Mouse (Mus musculus): Measurements from ENCODE around the gene Furin. TPM values are rescaled to one million over a fixed set of nuclear protein-coding genes. Genes with fewer than 3 reads are reported as not detected.

Gene Furin
- total and polyA plus RNA-seq, 3 experiments, result 13.7 to 32.3 TPM; not detected in 1

- H3K27me3 ChIP-seq (ENCODE audit: control insufficient read depth in 1 of 2, insufficient read depth in 2 of 2, low read length in 2 of 2), result no peaks in the 10 kb centered on the region
- no peaks in the 10 kb centered on the region for H3K9me3 ChIP-seq (replicated peaks; ENCODE audit: insufficient read depth, low read length)
- H3K27ac ChIP-seq (ENCODE audit: control insufficient read depth, low read depth, low read length), result no peak overlapping the region
- H3K9ac ChIP-seq (ENCODE audit: control insufficient read depth, low read depth, low read length, poor library complexity, severe bottlenecking), result no peak overlapping the region
- no peak for TF ChIP-seq RAD21 (IDR thresholded peaks at IDR 0.05; ENCODE audit: low read depth, low read length)
- no peak for TF ChIP-seq MEF2A (IDR thresholded peaks at IDR 0.05; ENCODE audit: extremely low read depth, insufficient replicate concordance, low read depth, low read length, poor library complexity, severe bottlenecking)
- TF ChIP-seq CHD2 (IDR thresholded peaks at IDR 0.05; ENCODE audit: low read length), result no peak
- TF ChIP-seq MYC (IDR thresholded peaks at IDR 0.05; ENCODE audit: low read depth, low read length), result no peak
- no peak for TF ChIP-seq CTCF (IDR thresholded peaks at IDR 0.05 in 2 of 3, conservative IDR thresholded peaks at IDR 0.05 in 1 of 3; ENCODE audit: control insufficient read depth in 1 of 3, insufficient read depth in 1 of 3, low read depth in 2 of 3, low read length in 3 of 3, poor library complexity in 1 of 3, severe bottlenecking in 1 of 3)
- no peak for TF ChIP-seq MAFK (IDR thresholded peaks at IDR 0.05; ENCODE audit: borderline replicate concordance, low read depth, low read length)
- TF ChIP-seq ETS1 (IDR thresholded peaks at IDR 0.05; ENCODE audit: low read depth, low read length), result no peak
- TF ChIP-seq ZKSCAN1 (IDR thresholded peaks at IDR 0.05; ENCODE audit: low read depth, low read length), result no peak
- no peak for TF ChIP-seq MYB (IDR thresholded peaks at IDR 0.05; ENCODE audit: low read depth, low read length)
- TF ChIP-seq NRF1 (IDR thresholded peaks at IDR 0.05; ENCODE audit: insufficient read depth, low read depth, low read length, poor library complexity, severe bottlenecking), result no peak
- no peak for TF ChIP-seq E2F4 (IDR thresholded peaks at IDR 0.05; ENCODE audit: borderline replicate concordance, low read depth, low read length)
- no peak for TF ChIP-seq UBTF (IDR thresholded peaks at IDR 0.05; ENCODE audit: borderline replicate concordance, insufficient read depth, low read depth, low read length)
- no peak for TF ChIP-seq JUND (IDR thresholded peaks at IDR 0.05; ENCODE audit: low read depth, low read length)
- TF ChIP-seq TBP (IDR thresholded peaks at IDR 0.05; ENCODE audit: low read depth, low read length), result no peak
- TF ChIP-seq HCFC1 (IDR thresholded peaks at IDR 0.05; ENCODE audit: low read depth, low read length), result no peak
- TF ChIP-seq MXI1 (IDR thresholded peaks at IDR 0.05; ENCODE audit: low read depth, low read length), result no peak
- H3K79me2 ChIP-seq (ENCODE audit: control insufficient read depth, insufficient read depth, low read length, poor library complexity), result peaks cover 7% of the 10 kb centered on the region
- no peak for DNase-seq (ENCODE audit: low read depth, low spot score)
- H3K4me3 ChIP-seq (ENCODE audit: control insufficient read depth in 1 of 2, insufficient read depth in 1 of 2, low read depth in 2 of 2, low read length in 2 of 2), result no peak overlapping the region
- H3K36me3 ChIP-seq (ENCODE audit: control insufficient read depth in 1 of 2, insufficient read depth in 2 of 2, low read length in 2 of 2), result peaks cover 0 to 26% of the 10 kb centered on the region in 2 experiments; a peak in 2 of 4 replicates
- H3K4me1 ChIP-seq (ENCODE audit: control insufficient read depth in 1 of 2, insufficient read depth in 2 of 2, low read length in 2 of 2), result peaks cover 14 to 46% of the 10 kb centered on the region in 2 experiments
Measured at GRCm38 (mm10) chr7:80439032-80439760, 34.0 kb upstream of the Furin start.

GRCm38 (mm10) chr7:80436571-80436970 lies 31.3 kb upstream of the Furin start:
- H3K27me3 ChIP-seq (ENCODE audit: control insufficient read depth in 1 of 2, insufficient read depth in 2 of 2, low read length in 2 of 2), result no peaks in the 10 kb centered on the region
- H3K79me2 ChIP-seq (ENCODE audit: control insufficient read depth, insufficient read depth, low read length, poor library complexity), result no peaks in the 10 kb centered on the region
- peaks cover 0 to 18% of the 10 kb centered on the region in 2 experiments; a peak in 2 of 4 replicates for H3K36me3 ChIP-seq (ENCODE audit: control insufficient read depth in 1 of 2, insufficient read depth in 2 of 2, low read length in 2 of 2)
- H3K27ac ChIP-seq (ENCODE audit: control insufficient read depth, low read depth, low read length), result no peak overlapping the region
- TF ChIP-seq BHLHE40 (IDR thresholded peaks at IDR 0.05; ENCODE audit: borderline replicate concordance, low read depth, low read length) (no peak), EP300 (IDR thresholded peaks at IDR 0.05; ENCODE audit: low read depth in 1 of 2, low read length in 2 of 2) (peak; percentile 39 to 46; a peak in 2 of 4 replicates)
- H3K4me1 ChIP-seq (ENCODE audit: control insufficient read depth in 1 of 2, insufficient read depth in 2 of 2, low read length in 2 of 2), result peaks cover 14 to 31% of the 10 kb centered on the region in 2 experiments
- no peaks in the 10 kb centered on the region for H3K9me3 ChIP-seq (replicated peaks; ENCODE audit: insufficient read depth, low read length)
- no peak overlapping the region for H3K9ac ChIP-seq (ENCODE audit: control insufficient read depth, low read depth, low read length, poor library complexity, severe bottlenecking)
- no peak overlapping the region for H3K4me3 ChIP-seq (ENCODE audit: control insufficient read depth in 1 of 2, insufficient read depth in 1 of 2, low read depth in 2 of 2, low read length in 2 of 2)
- DNase-seq (ENCODE audit: low read depth, low spot score), result no peak

Data from MEL (cell line).